Mouse (Mus musculus) myocyte (in vitro differentiated cells): ENCODE data around the gene 2210017I01Rik.

Experiments
- E2F4 ChIP-seq: IDR thresholded peaks from one replicate; pipeline ENCODE4 v1.6.1; 2011; ENCODE audit warnings: mild to moderate bottlenecking, control low read depth, moderate library complexity; ENCODE audit not compliant: insufficient read depth
- MYOD1 ChIP-seq, 3 experiments: IDR thresholded peaks; one replicate each; pipeline ENCODE4 v1.6.1; 2011; ENCODE audit warnings: control low read depth in 2 of 3, low read depth in 2 of 3, mild to moderate bottlenecking in 2 of 3, moderate library complexity in 1 of 3; ENCODE audit not compliant: insufficient read length in 2 of 3, control insufficient read depth in 1 of 3
- POLR2A ChIP-seq: IDR thresholded peaks from one replicate; pipeline ENCODE4 v1.6.1; 2011; ENCODE audit warnings: low read depth, mild to moderate bottlenecking, control low read depth, moderate library complexity; ENCODE audit not compliant: insufficient read length
- TCF12 ChIP-seq: IDR thresholded peaks from one replicate; pipeline ENCODE4 v1.6.1; 2011; ENCODE audit warnings: mild to moderate bottlenecking, control low read depth; ENCODE audit not compliant: poor library complexity, insufficient read depth, severe bottlenecking
- USF1 ChIP-seq: IDR thresholded peaks from one replicate; pipeline ENCODE4 v1.6.1; 2011; ENCODE audit warnings: low read depth, mild to moderate bottlenecking, control low read depth, moderate library complexity

DNA sequence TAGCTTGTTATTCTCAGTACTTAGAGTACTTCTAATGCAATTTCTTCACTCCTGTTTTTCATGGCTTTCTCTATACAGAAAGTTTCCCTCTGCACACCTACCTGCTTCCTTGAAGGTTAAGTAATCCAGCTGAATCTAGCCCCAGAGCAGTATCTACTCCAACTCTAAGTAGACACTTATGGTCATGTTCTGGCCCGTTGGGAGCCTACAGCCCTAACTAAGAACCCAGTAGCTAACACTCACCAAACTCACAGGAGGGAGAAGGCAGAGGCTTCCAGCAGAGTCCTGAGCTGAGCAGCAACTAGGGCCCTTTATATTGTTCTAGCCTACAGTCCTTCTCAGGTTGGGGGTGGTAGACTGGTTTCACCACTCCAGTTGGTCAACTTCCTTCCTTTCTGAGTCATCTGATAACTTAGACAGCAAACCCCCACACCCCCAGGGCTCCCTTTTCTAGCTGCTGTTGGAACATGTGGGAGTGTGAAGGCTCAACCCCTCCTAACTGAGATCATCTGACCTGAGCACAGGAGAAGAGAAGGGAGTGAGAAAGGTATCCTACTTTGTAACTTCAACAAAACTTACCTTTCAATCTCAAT, 33.7 kb downstream of the 2210017I01Rik start, which contains the start of gene Ivl:
- TF ChIP-seq POLR2A (no peak), TCF12 (no peak), E2F4 (no peak), USF1 (no peak), MYOD1 (IDR thresholded peaks at IDR 0.05; ENCODE audit: control insufficient read depth in 1 of 3, insufficient read length in 2 of 3, low read depth in 2 of 3) (no peak)
